Mouse (Mus musculus) MEL (cell line): Measurements from ENCODE around the gene Sun2.

ENCODE experiments used
- ELF1 ChIP-seq: IDR thresholded peaks from 2 replicates; pipeline ENCODE4 v1.6.1; 2014; ENCODE audit warnings: low read depth, mild to moderate bottlenecking, inconsistent platforms, low read length, improper control_type of control experiment, moderate library complexity
- EP300 ChIP-seq, 2 experiments: IDR thresholded peaks; 2 replicates each; pipeline ENCODE4 v1.6.1; 2011; ENCODE audit warnings: improper control_type of control experiment in 2 of 2, low read length in 2 of 2, low read depth in 1 of 2, mild to moderate bottlenecking in 1 of 2
- HCFC1 ChIP-seq: IDR thresholded peaks from 2 replicates; pipeline ENCODE4 v1.6.1; 2012; ENCODE audit warnings: low read depth, mild to moderate bottlenecking, inconsistent platforms, low read length, improper control_type of control experiment, moderate library complexity
- MAX ChIP-seq: IDR thresholded peaks from 2 replicates; pipeline ENCODE4 v1.6.1; 2011; ENCODE audit warnings: low read length, improper control_type of control experiment
- POLR2A ChIP-seq, 2 experiments: IDR thresholded peaks; 2 replicates each; pipeline ENCODE4 v1.6.1; 2011 to 2012; ENCODE audit warnings: low read length in 2 of 2, mild to moderate bottlenecking in 2 of 2, control low read depth in 1 of 2, improper control_type of control experiment in 1 of 2, low read depth in 1 of 2, moderate library complexity in 1 of 2; ENCODE audit not compliant: control insufficient read depth in 1 of 2, insufficient read depth in 1 of 2, poor library complexity in 1 of 2
- TCF12 ChIP-seq: IDR thresholded peaks from 2 replicates; pipeline ENCODE4 v1.6.1; 2014; ENCODE audit warnings: low read depth, mild to moderate bottlenecking, inconsistent platforms, low read length, improper control_type of control experiment, moderate library complexity
- USF1 ChIP-seq: IDR thresholded peaks from 2 replicates; pipeline ENCODE4 v1.6.1; 2014; ENCODE audit warnings: low read depth, mild to moderate bottlenecking, inconsistent platforms, low read length, improper control_type of control experiment, moderate library complexity

- TF ChIP-seq EP300 (IDR thresholded peaks at IDR 0.05; ENCODE audit: low read depth in 1 of 2, low read length in 2 of 2) = no peak
- no peak for TF ChIP-seq USF1
- TF ChIP-seq MAX = no peak
- no peak for TF ChIP-seq TCF12
- no peak for TF ChIP-seq POLR2A (IDR thresholded peaks at IDR 0.05; ENCODE audit: control insufficient read depth in 1 of 2, insufficient read depth in 1 of 2, low read depth in 1 of 2, low read length in 2 of 2, poor library complexity in 1 of 2)
- TF ChIP-seq HCFC1 = no peak
- TF ChIP-seq ELF1 = no peak
Observed at GRCm38 (mm10) chr15:79765361-79765760, 23.0 kb upstream of the Sun2 start.
